8 mouse cellular contexts compared by ENCODE assay signal in genomic region chr6:142507033-142507784, GRCm38 (mm10). TPM values are rescaled to one million over a fixed set of nuclear protein-coding genes. Genes with fewer than 3 reads are reported as not detected.
DNase-seq lines count a peak whose midpoint lies in the region; ATAC-seq and TF ChIP-seq lines count a peak whose summit lies in the region.

No protein-coding gene starts in this region.

- no peaks in the 10 kb centered on the region for H3K27me3 ChIP-seq in kidney, postnatal 0 days (ENCODE audit: insufficient read depth, low read length)
- no peaks in the 10 kb centered on the region for H3K27me3 ChIP-seq in stomach, embryonic 16.5 days (ENCODE audit: control insufficient read depth, insufficient read depth, low read length)

- WGBS in kidney, postnatal 0 days, result 2% methylated on average over 30 of the region's 30 CpGs
- 24% methylated on average over 30 of the region's 30 CpGs for WGBS in macrophage (ENCODE audit: missing documents)
- 3% methylated on average over 30 of the region's 30 CpGs for WGBS in stomach, embryonic 16.5 days

- peak; percentile 16 for ATAC-seq in granulocyte monocyte progenitor cell, adult 5-6 weeks (replicated peaks; ENCODE audit: poor library complexity, severe bottlenecking)
- ATAC-seq in kidney, postnatal 0 days (replicated peaks; ENCODE audit: low FRiP score, low read depth), result peak; percentile 31
- peak; percentile 49 for ATAC-seq in stomach, embryonic 16.5 days (ENCODE audit: insufficient read depth, low FRiP score)

- H3K9ac ChIP-seq in kidney, postnatal 0 days (ENCODE audit: low read depth, low read length), result peak overlapping the region; percentile 74
- peak overlapping the region; percentile 71 for H3K9ac ChIP-seq in stomach, embryonic 16.5 days (ENCODE audit: low read length)

- no peaks in the 10 kb centered on the region for H3K9me3 ChIP-seq in kidney, postnatal 0 days (replicated peaks; ENCODE audit: low read length)
- no peaks in the 10 kb centered on the region for H3K9me3 ChIP-seq in stomach, embryonic 16.5 days (replicated peaks; ENCODE audit: control insufficient read depth, low read length)

- H3K79me2 ChIP-seq in macrophage (ENCODE audit: inconsistent target), result no peaks in the 10 kb centered on the region

- TF ChIP-seq CTCF in kidney, postnatal 0 days (IDR thresholded peaks at IDR 0.05; ENCODE audit: low read depth), result no peak

- H3K36me3 ChIP-seq in kidney, postnatal 0 days (ENCODE audit: insufficient read depth, low read length), result 0 out of 2 replicates have a peak, but pooled peaks cover 4% of the 10 kb centered on the region
- H3K36me3 ChIP-seq in macrophage (ENCODE audit: inconsistent target), result no peaks in the 10 kb centered on the region
- no peaks in the 10 kb centered on the region for H3K36me3 ChIP-seq in stomach, embryonic 16.5 days (ENCODE audit: control insufficient read depth, insufficient read depth, low read length)

- peak overlapping the region; percentile 81 for H3K27ac ChIP-seq in kidney, postnatal 0 days
- H3K27ac ChIP-seq in macrophage, result no peak overlapping the region
- no peak overlapping the region for H3K27ac ChIP-seq in stomach, embryonic 16.5 days (ENCODE audit: low read length)

- peak; percentile 13 for DNase-seq in ovary, postnatal 10 days (ENCODE audit: low spot score)
- no peak for DNase-seq in ovary, adult 18-20 months (ENCODE audit: low spot score)
- peak; percentile 54 for DNase-seq in cerebellum, adult 9-10 months
- no peak for DNase-seq in kidney, postnatal 0 days (ENCODE audit: low spot score)
- DNase-seq in natural killer cell, adult 2 months (ENCODE audit: low spot score in 2 of 2), result no peak

- H3K4me3 ChIP-seq in kidney, postnatal 0 days (replicated peaks; ENCODE audit: low read depth, low read length), result peak overlapping the region; percentile 52
- peak overlapping the region; percentile 18 for H3K4me3 ChIP-seq in macrophage (ENCODE audit: inconsistent target)
- H3K4me3 ChIP-seq in stomach, embryonic 16.5 days (replicated peaks; ENCODE audit: low read length), result peak overlapping the region; percentile 46

- H3K4me2 ChIP-seq in kidney, postnatal 0 days (ENCODE audit: low read length), result peak overlapping the region; percentile 87
- H3K4me2 ChIP-seq in stomach, embryonic 16.5 days (ENCODE audit: low read depth, low read length), result peak overlapping the region; percentile 79

- peaks cover 20% of the 10 kb centered on the region for H3K4me1 ChIP-seq in kidney, postnatal 0 days (replicated peaks; ENCODE audit: insufficient read depth, low read length)
- peaks cover 11% of the 10 kb centered on the region for H3K4me1 ChIP-seq in stomach, embryonic 16.5 days (ENCODE audit: control insufficient read depth, insufficient read depth, low read length)

RNA-seq across cellular contexts. Expression of gene Ldhb, which starts 0.5 kb away (rescaled TPM):
- 64.1 and 67.3 TPM in 2 replicates for total RNA-seq in granulocyte monocyte progenitor cell, adult 5-6 weeks (2014; fragmentation: Nextera tagmentation)
- 41.2 and 42.4 TPM in 2 replicates for total RNA-seq in granulocyte monocyte progenitor cell, adult 5-6 weeks (2017)
- 1,564 and 1,601 TPM in 2 replicates for polyA plus RNA-seq in kidney, postnatal 0 days (2015; fragmentation: Nextera tagmentation; extraction: Ambion mirVana)
- 1 to 10 TPM in 11 of 26 experiments, under 1 TPM in 5, not detected in 10; 0.69 to 7.9 (median 1.3) TPM for total RNA-seq in macrophage (2018; cell fraction: chromatin; rRNA removed)
- 1 to 10 TPM; 2.2 to 7.4 (median 4.8) TPM for total RNA-seq in macrophage (2018; cell fraction: cytosol; rRNA removed)
- 1 to 10 TPM in 22 of 26 experiments, under 1 TPM in 3, not detected in 1; 0.59 to 3.4 (median 1.7) TPM for total RNA-seq in macrophage (2018; cell fraction: nucleus; rRNA removed)
- 4.8 to 7.8 TPM (median 7.2 TPM) in 3 replicates for polyA plus RNA-seq in macrophage (2018)
- polyA plus RNA-seq in stomach, embryonic 16.5 days (2015; fragmentation: Nextera tagmentation; extraction: Ambion mirVana), result 156 and 159 TPM in 2 replicates

RNA-seq across cellular contexts. Expression of gene Gys2, which starts 34.3 kb away (rescaled TPM):
- total RNA-seq in granulocyte monocyte progenitor cell, adult 5-6 weeks (2014; fragmentation: Nextera tagmentation), result not detected in 2 replicates
- total RNA-seq in granulocyte monocyte progenitor cell, adult 5-6 weeks (2017), result not detected in 2 replicates
- polyA plus RNA-seq in kidney, postnatal 0 days (2015; fragmentation: Nextera tagmentation; extraction: Ambion mirVana), result not detected in 2 replicates
- not detected for total RNA-seq in macrophage (2018; cell fraction: chromatin; rRNA removed)
- total RNA-seq in macrophage (2018; cell fraction: cytosol; rRNA removed), result not detected
- total RNA-seq in macrophage (2018; cell fraction: nucleus; rRNA removed), result not detected
- polyA plus RNA-seq in macrophage (2018), result not detected in 3 replicates
- 2.7 and 3.4 TPM in 2 replicates for polyA plus RNA-seq in stomach, embryonic 16.5 days (2015; fragmentation: Nextera tagmentation; extraction: Ambion mirVana)

Comparison
In these comparisons a context has a peak if more than half of its experiments do, and no peak if none do; other contexts are left out.
1. DNase-seq: peak in ovary, postnatal 10 days (single experiment) and cerebellum, adult 9-10 months (single experiment); none in ovary, adult 18-20 months (single experiment), kidney, postnatal 0 days (single experiment) and natural killer cell, adult 2 months (0 of 2).
2. RNA of gene Ldhb, which starts 0.5 kb away (polyA plus RNA-seq): 1,564 to 1,601 TPM in kidney, postnatal 0 days and 156 to 159 TPM in stomach, embryonic 16.5 days; 4.8 to 7.8 TPM in macrophage; every median in the first group is over 10 times any median in the second.
3. Peak in every context shown above with its lines, with median percentiles within 50 percentile points of each other: ATAC-seq and H3K4me3 ChIP-seq.